Mouse (Mus musculus) megakaryocyte progenitor cell, adult 5-6 weeks (primary cell): ENCODE measurements around the gene Gm4353. TPM values are rescaled to one million over a fixed set of nuclear protein-coding genes. Genes with fewer than 3 reads are reported as not detected.

ENCODE experiments used
- ATAC-seq: replicated peaks from 2 replicates; pipeline ENCODE4 v1.8.0; 2016; ENCODE audit warnings: mild to moderate bottlenecking, moderate TSS enrichment, inconsistent platforms; ENCODE audit not compliant: poor library complexity
- total RNA-seq, 2 experiments: library from RNA; stranded (forward) in 1 of 2; stranded (reverse) in 1 of 2; fragments of 157-497, 149-512 nt in 1 of 2; fragments of 200-1000 nt in 1 of 2; gene quantifications; 2 replicates each; pipeline versions ENCODE4 v1.2.3 to v1.2.4; 2015 to 2017

The Gm4353 gene
- total RNA-seq, 2 experiments from 2014 or later = 0.83 to 1.8 TPM

GRCm38 (mm10) chr7:116060739-116061138 is 23.7 kb downstream of the Gm4353 start:
- peak; percentile 44; the same call in 1 of the 2 replicates for ATAC-seq

GRCm38 (mm10) chr7:116040470-116041019 is 43.9 kb downstream of the Gm4353 start:
- ATAC-seq = no peak

GRCm38 (mm10) chr7:116039538-116040466 is 44.6 kb downstream of the Gm4353 start:
- peak; percentile 96 for ATAC-seq

GRCm38 (mm10) chr7:116039196-116039537 is 45.3 kb downstream of the Gm4353 start, which contains the start of gene 1110004F10Rik:
TSS of gene 1110004F10Rik (plus strand) at chr7:116039397.
- ATAC-seq = no peak

GRCm38 (mm10) chr7:116038511-116038910 is 45.9 kb downstream of the Gm4353 start, which contains the start of gene Sox6:
TSS of gene Sox6 (minus strand) at chr7:116038796.
- no peak for ATAC-seq

- ATAC-seq = no peak
Measured at GRCm38 (mm10) chr7:116038024-116038423, 46.4 kb downstream of the Gm4353 start.

- ATAC-seq = no peak
Measured at GRCm38 (mm10) chr7:116036591-116037555, 47.6 kb downstream of the Gm4353 start.

GRCm38 (mm10) chr7:116035504-116035903 is 48.9 kb downstream of the Gm4353 start:
- no peak for ATAC-seq

- no peak for ATAC-seq
Measured at GRCm38 (mm10) chr7:116034282-116034758, 50.1 kb downstream of the Gm4353 start.

- ATAC-seq = peak; percentile 21
Measured at GRCm38 (mm10) chr7:116033371-116034241, 50.8 kb downstream of the Gm4353 start.

Other genes starting within 250 kb of the Gm4353 start
- gene Sox6, start 45.8 kb downstream of the Gm4353 start, total RNA-seq (2015) = 1.1 and 1.8 TPM in 2 replicates
- 1.8 and 3.0 TPM in 2 replicates for gene Sox6, start 45.8 kb downstream of the Gm4353 start, total RNA-seq (2017)
- gene 1110004F10Rik, start 45.2 kb downstream of the Gm4353 start, total RNA-seq (2015) = 146 and 157 TPM in 2 replicates
- 268 and 289 TPM in 2 replicates for gene 1110004F10Rik, start 45.2 kb downstream of the Gm4353 start, total RNA-seq (2017)
- 0.12 and 0.62 TPM in 2 replicates for gene Plekha7, start 223.7 kb upstream of the Gm4353 start, total RNA-seq (2015)
- 0.42 and 0.88 TPM in 2 replicates for gene Plekha7, start 223.7 kb upstream of the Gm4353 start, total RNA-seq (2017)
- gene Rps13, start 249.6 kb upstream of the Gm4353 start, total RNA-seq (2015) = 1,937 and 1,943 TPM in 2 replicates
- gene Rps13, start 249.6 kb upstream of the Gm4353 start, total RNA-seq (2017) = 3,821 and 3,826 TPM in 2 replicates